Mouse (Mus musculus): ENCODE data around the gene Fam193a.

DNA sequence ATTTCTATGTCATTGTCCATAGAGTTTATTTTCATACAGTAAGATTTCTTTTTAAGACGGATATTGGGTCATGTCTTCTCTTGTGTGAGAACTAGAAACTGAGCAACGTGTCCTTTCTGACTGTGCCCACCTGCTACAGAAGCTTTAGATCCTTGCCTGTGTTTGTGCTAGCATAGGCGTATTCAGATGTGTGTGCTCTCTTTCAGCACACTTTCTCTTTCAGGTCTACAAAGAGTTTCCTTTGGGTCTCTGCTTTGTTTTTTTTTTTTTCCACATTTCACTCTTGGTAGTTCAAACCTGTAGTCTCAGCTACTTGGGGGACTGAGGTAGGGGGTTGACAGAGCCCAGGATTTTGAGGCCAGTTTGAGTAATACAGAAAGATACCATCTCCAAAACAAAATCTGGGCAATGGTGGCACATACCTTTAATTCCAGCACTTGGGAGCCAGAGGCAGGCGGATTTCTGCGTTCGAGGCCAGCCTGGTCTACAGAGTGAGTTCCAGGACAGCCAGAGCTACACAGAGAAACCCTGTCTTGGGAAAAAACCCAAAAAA lies 37.7 kb downstream of the Fam193a start:
- TF ChIP-seq POLR2A (IDR thresholded peaks at IDR 0.05; ENCODE audit: borderline replicate concordance, extremely low read depth, insufficient read depth, insufficient read length, poor library complexity, severe bottlenecking) (no peak), CTCF (IDR thresholded peaks at IDR 0.05; ENCODE audit: borderline replicate concordance, extremely low read depth, insufficient read depth, insufficient read length) (no peak)
